Mouse (Mus musculus) kidney, embryonic 14.5 days (tissue): ENCODE data around the gene Bcor. TPM values are rescaled to one million over a fixed set of nuclear protein-coding genes. Genes with fewer than 3 reads are reported as not detected.

Experiments
- ATAC-seq: fragments of 200-750 bp; cut with Nextera tagmentation; 2 replicates; pipeline ENCODE4 v1.8.0; 2017; ENCODE audit warnings: moderate number of reproducible peaks, mild to moderate bottlenecking, moderate TSS enrichment, moderate library complexity; ENCODE audit not compliant: low FRiP score, low TSS enrichment
- H3K27ac ChIP-seq: fragments of 300-500 bp; sonication (generic); 2 replicates; pipeline ENCODE4 v1.5.1; 2014; ENCODE audit warnings: low read depth, mild to moderate bottlenecking, low read length, moderate library complexity, mixed read lengths
- H3K27me3 ChIP-seq: fragments of 300-500 bp; sonication (generic); 2 replicates; pipeline ENCODE4 v1.6.1; 2014; ENCODE audit warnings: mild to moderate bottlenecking, low read length; ENCODE audit not compliant: control insufficient read depth, insufficient read depth
- H3K36me3 ChIP-seq: fragments of 300-500 bp; sonication (generic); 2 replicates; pipeline ENCODE4 v1.6.1; 2014; ENCODE audit warnings: low read length, mixed read lengths; ENCODE audit not compliant: control insufficient read depth, insufficient read depth
- H3K4me1 ChIP-seq: fragments of 300-500 bp; sonication (generic); 2 replicates; pipeline ENCODE4 v1.6.1; 2014; ENCODE audit warnings: low read length, mixed read lengths; ENCODE audit not compliant: control insufficient read depth, insufficient read depth
- H3K4me2 ChIP-seq: fragments of 300-500 bp; sonication (generic); replicated peaks from 2 replicates; pipeline ENCODE4 v1.6.1; 2014; ENCODE audit warnings: low read depth, mild to moderate bottlenecking, low read length
- H3K4me3 ChIP-seq: fragments of 300-500 bp; sonication (generic); 2 replicates; pipeline ENCODE4 v1.5.1; 2014; ENCODE audit warnings: mild to moderate bottlenecking, low read length
- H3K9ac ChIP-seq: fragments of 300-500 bp; sonication (generic); 2 replicates; pipeline ENCODE4 v1.6.1; 2014; ENCODE audit warnings: low read depth, mild to moderate bottlenecking, low read length, moderate library complexity
- H3K9me3 ChIP-seq: fragments of 300-500 bp; sonication (generic); 2 replicates; pipeline ENCODE4 v1.6.1; 2016; ENCODE audit warnings: low read length; ENCODE audit not compliant: control insufficient read depth
- WGBS: fragments of 180-500 bp; shearing (Covaris S2); extraction: QIAGEN DNeasy Blood & Tissue Kit; methylation state at CpG from one replicate; pipeline ENCODE4 v1.1.7; 2014; 5-methylcytosine and 5-hydroxymethylcytosine counted together
- polyA plus RNA-seq: library from polyadenylated mRNA; unstranded; fragments of >200 nt; fragmentation: Nextera tagmentation; extraction: Ambion mirVana; gene quantifications from 2 replicates; pipeline ENCODE4 v1.2.1, GENCODE M21; 2014

Gene Bcor
- polyA plus RNA-seq, 1 experiment from 2014 or later, result 24.1 TPM

GRCm38 (mm10) chrX:12164591-12165529, 4.7 kb upstream of the Bcor start:
- peak overlapping the region; percentile 47; the same call in 1 of the 2 replicates for H3K27ac ChIP-seq
- 48% methylated on average over 11 of the region's 11 CpGs for WGBS

GRCm38 (mm10) chrX:12159534-12159881, 647 bp downstream of the Bcor start:
- H3K36me3 ChIP-seq, result no peaks in the 10 kb centered on the region
- ATAC-seq, result peak; percentile 17; the same call in 1 of the 2 replicates
- 5% methylated on average over 18 of the region's 19 CpGs for WGBS
- peak overlapping the region; percentile 91 for H3K27ac ChIP-seq
- no peaks in the 10 kb centered on the region for H3K9me3 ChIP-seq
- peak overlapping the region; percentile 70 for H3K9ac ChIP-seq
- peaks cover 21% of the 10 kb centered on the region for H3K27me3 ChIP-seq
- peak overlapping the region; percentile 59 for H3K4me2 ChIP-seq
- peaks cover 21% of the 10 kb centered on the region for H3K4me1 ChIP-seq
- peak overlapping the region; percentile 46 for H3K4me3 ChIP-seq

More at GRCm38 (mm10) chrX:12164591-12165529, 4.7 kb upstream of the Bcor start:
- peak; percentile 56; the same call in 1 of the 2 replicates for ATAC-seq
- no peaks in the 10 kb centered on the region for H3K27me3 ChIP-seq
- H3K4me3 ChIP-seq, result no peak overlapping the region
- no peak overlapping the region for H3K9ac ChIP-seq
- H3K4me1 ChIP-seq, result no peaks in the 10 kb centered on the region
- no peaks in the 10 kb centered on the region for H3K9me3 ChIP-seq
- no peak overlapping the region for H3K4me2 ChIP-seq
- H3K36me3 ChIP-seq, result no peaks in the 10 kb centered on the region

GRCm38 (mm10) chrX:12158821-12159533, 1.2 kb downstream of the Bcor start:
- WGBS, result 10% methylated on average over 31 of the region's 31 CpGs
- Histone ChIP-seq H3K9ac (peak overlapping the region; percentile 70; the same call in 1 of the 2 replicates), H3K4me3 (peak overlapping the region; percentile 46), H3K27ac (peak overlapping the region; percentile 91), H3K27me3 (peaks cover 22% of the 10 kb centered on the region), H3K36me3 (no peaks in the 10 kb centered on the region), H3K4me1 (peaks cover 21% of the 10 kb centered on the region), H3K9me3 (no peaks in the 10 kb centered on the region), H3K4me2 (peak overlapping the region; percentile 59)
- ATAC-seq, result 0 out of 2 replicates have a peak, but pooled peaks have one; percentile 0

- peak overlapping the region; percentile 50; the same call in 1 of the 2 replicates for H3K9ac ChIP-seq
- H3K36me3 ChIP-seq, result no peaks in the 10 kb centered on the region
- H3K27ac ChIP-seq, result peak overlapping the region; percentile 91
- peaks cover 21% of the 10 kb centered on the region for H3K4me1 ChIP-seq
- H3K4me2 ChIP-seq, result peak overlapping the region; percentile 59
- peak; percentile 70 for ATAC-seq
- peak overlapping the region; percentile 46 for H3K4me3 ChIP-seq
- 10% methylated on average over 39 of the region's 44 CpGs for WGBS
- H3K27me3 ChIP-seq, result peaks cover 27% of the 10 kb centered on the region
- H3K9me3 ChIP-seq, result no peaks in the 10 kb centered on the region
These were observed 1.8 kb downstream of the Bcor start for GRCm38 (mm10) chrX:12158244-12158820.

GRCm38 (mm10) chrX:12157331-12157930, 2.7 kb downstream of the Bcor start:
- Histone ChIP-seq H3K9ac (no peak overlapping the region), H3K4me2 (peak overlapping the region; percentile 59), H3K27ac (no peak overlapping the region; the same call in 1 of the 2 replicates), H3K4me1 (peaks cover 21% of the 10 kb centered on the region), H3K9me3 (no peaks in the 10 kb centered on the region), H3K4me3 (peak overlapping the region; percentile 2; the same call in 1 of the 2 replicates), H3K36me3 (no peaks in the 10 kb centered on the region), H3K27me3 (peaks cover 27% of the 10 kb centered on the region)
- ATAC-seq, result 0 out of 2 replicates have a peak, but pooled peaks have one; percentile 7
- WGBS, result 11% methylated on average over 25 of the region's 25 CpGs

GRCm38 (mm10) chrX:12155842-12156291, 4.3 kb downstream of the Bcor start:
- WGBS, result 6% methylated on average over 30 of the region's 30 CpGs
- Histone ChIP-seq H3K4me1 (peaks cover 21% of the 10 kb centered on the region), H3K36me3 (no peaks in the 10 kb centered on the region), H3K27ac (no peak overlapping the region), H3K9me3 (no peaks in the 10 kb centered on the region), H3K9ac (peak overlapping the region; percentile 37; the same call in 1 of the 2 replicates), H3K27me3 (peaks cover 33% of the 10 kb centered on the region), H3K4me2 (peak overlapping the region; percentile 45), H3K4me3 (peak overlapping the region; percentile 21)
- no peak for ATAC-seq

GRCm38 (mm10) chrX:12155068-12155840, 4.9 kb downstream of the Bcor start:
- 8% methylated on average over 30 of the region's 30 CpGs for WGBS
- H3K27ac ChIP-seq, result no peak overlapping the region
- H3K9ac ChIP-seq, result peak overlapping the region; percentile 37; the same call in 1 of the 2 replicates

More at GRCm38 (mm10) chrX:12155068-12155840, 4.9 kb downstream of the Bcor start:
- peaks cover 26% of the 10 kb centered on the region for H3K4me1 ChIP-seq
- no peaks in the 10 kb centered on the region for H3K36me3 ChIP-seq
- ATAC-seq, result no peak
- peaks cover 37% of the 10 kb centered on the region for H3K27me3 ChIP-seq
- H3K4me3 ChIP-seq, result peak overlapping the region; percentile 21
- H3K4me2 ChIP-seq, result peak overlapping the region; percentile 45
- no peaks in the 10 kb centered on the region for H3K9me3 ChIP-seq
